Mouse (Mus musculus) spleen, adult 12 weeks (tissue): Measurements from ENCODE around the gene Slc35e2.
"Not testable (repeated sequence)": the region's sequence is repeated elsewhere in the genome, so short reads cannot be mapped to it uniquely, and the experiment has no call there.

ENCODE experiments used
- DNase-seq: peaks from one replicate; pipeline ENCODE4 v3.0.0; 2022; ENCODE audit warnings: low spot score

The Slc35e2 gene

GRCm38 (mm10) chr4:155630267-155630666, 29.1 kb downstream of the Slc35e2 start:
- DNase-seq: no peak

GRCm38 (mm10) chr4:155635766-155636499, 34.7 kb downstream of the Slc35e2 start:
- DNase-seq: no peak

GRCm38 (mm10) chr4:155643531-155643930, 42.3 kb downstream of the Slc35e2 start:
- DNase-seq: no peak

- not testable (repeated sequence) for DNase-seq
These were observed 44.1 kb downstream of the Slc35e2 start, which contains the start of gene Gm10563 for GRCm38 (mm10) chr4:155645308-155645707. Gene Gm10563, minus strand, starts transcription at chr4:155645408.

GRCm38 (mm10) chr4:155645721-155646120, 44.5 kb downstream of the Slc35e2 start:
- no peak for DNase-seq

- no peak for DNase-seq
These were observed 48.1 kb downstream of the Slc35e2 start for GRCm38 (mm10) chr4:155649355-155649754.

- no peak for DNase-seq
These were observed 50.5 kb downstream of the Slc35e2 start for GRCm38 (mm10) chr4:155651553-155652269.

GRCm38 (mm10) chr4:155652283-155653085, 51.3 kb downstream of the Slc35e2 start:
- no peak for DNase-seq

GRCm38 (mm10) chr4:155653086-155653450, 51.9 kb downstream of the Slc35e2 start, which contains the start of gene Mmp23:
Gene Mmp23, minus strand, starts transcription at chr4:155653384.
- DNase-seq: no peak

- no peak for DNase-seq
These were observed 52.4 kb downstream of the Slc35e2 start for GRCm38 (mm10) chr4:155653451-155654182.

GRCm38 (mm10) chr4:155654183-155654455, 52.9 kb downstream of the Slc35e2 start:
- DNase-seq: no peak

GRCm38 (mm10) chr4:155654456-155655298, 53.5 kb downstream of the Slc35e2 start:
- no peak for DNase-seq

- no peak for DNase-seq
These were observed 55.1 kb downstream of the Slc35e2 start for GRCm38 (mm10) chr4:155656214-155656751.

GRCm38 (mm10) chr4:155658961-155659360, 57.7 kb downstream of the Slc35e2 start:
- no peak for DNase-seq

- DNase-seq: no peak
These were observed 59.4 kb downstream of the Slc35e2 start for GRCm38 (mm10) chr4:155660641-155661040.

GRCm38 (mm10) chr4:155666903-155667302, 65.7 kb downstream of the Slc35e2 start:
- no peak for DNase-seq

- DNase-seq: peak; percentile 96
These were observed 67.7 kb downstream of the Slc35e2 start, which contains the start of gene Mib2 for GRCm38 (mm10) chr4:155668689-155669597. Gene Mib2, minus strand, starts transcription at chr4:155669198.

GRCm38 (mm10) chr4:155669598-155670075, 68.4 kb downstream of the Slc35e2 start:
- no peak for DNase-seq

- not testable (repeated sequence) for DNase-seq
These were observed 69.0 kb downstream of the Slc35e2 start for GRCm38 (mm10) chr4:155670236-155670635.
